Mouse (Mus musculus) naive thymus-derived CD4-positive, alpha-beta T cell, adult 2 months (primary cell): ENCODE measurements at regions not wholly inside any gene's neighbourhood (a gene's known extent, or its start where the extent isn't known, plus 50 kb on each side); places are given as distances from the start of the nearest gene placed in this dataset.
A peak's percentile ranks its signal among the peaks of the same experiment; 100 is the strongest.
"Not testable (repeated sequence)": the region's sequence is repeated elsewhere in the genome, so short reads cannot be mapped to it uniquely, and the experiment has no call there.

ENCODE experiments used
- DNase-seq: peaks from one replicate; pipeline ENCODE4 v3.0.0-alpha.2; 2011; ENCODE audit warnings: low read depth

DNA sequence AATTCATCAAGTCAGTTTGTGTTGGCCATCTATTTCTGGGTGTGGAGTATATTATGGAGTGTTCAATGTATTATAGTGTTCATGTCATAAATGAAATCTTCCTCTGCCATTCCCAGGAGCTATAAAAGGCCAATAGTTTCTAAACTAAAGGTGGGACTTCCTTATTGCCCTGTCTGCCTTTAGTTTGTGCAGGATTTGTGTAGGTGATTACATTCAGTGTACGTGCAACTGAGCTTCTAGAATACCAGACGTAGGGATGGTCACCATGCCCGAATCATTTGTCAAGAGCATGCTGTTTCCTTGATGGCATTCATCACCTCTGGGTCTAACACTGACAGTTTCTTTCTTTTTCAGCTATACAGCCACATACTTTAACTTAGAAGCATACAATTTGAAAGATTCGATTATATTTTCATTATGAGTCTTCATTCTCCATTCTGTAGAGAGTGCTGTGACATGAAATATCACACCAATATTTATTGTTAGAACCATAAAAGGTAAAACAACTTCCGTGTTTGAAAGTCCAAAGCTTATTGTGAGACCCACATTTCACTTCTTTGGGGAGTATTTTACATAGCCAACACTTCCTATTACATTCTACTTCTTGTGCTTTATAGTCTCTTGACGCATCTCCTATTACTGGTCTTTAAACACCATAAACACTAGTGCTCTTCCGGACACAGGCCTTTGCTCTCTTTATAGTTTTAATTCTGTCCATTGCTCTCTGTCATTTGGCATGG, 494.1 kb upstream of the Klf6 start:
- DNase-seq: no peak

DNA sequence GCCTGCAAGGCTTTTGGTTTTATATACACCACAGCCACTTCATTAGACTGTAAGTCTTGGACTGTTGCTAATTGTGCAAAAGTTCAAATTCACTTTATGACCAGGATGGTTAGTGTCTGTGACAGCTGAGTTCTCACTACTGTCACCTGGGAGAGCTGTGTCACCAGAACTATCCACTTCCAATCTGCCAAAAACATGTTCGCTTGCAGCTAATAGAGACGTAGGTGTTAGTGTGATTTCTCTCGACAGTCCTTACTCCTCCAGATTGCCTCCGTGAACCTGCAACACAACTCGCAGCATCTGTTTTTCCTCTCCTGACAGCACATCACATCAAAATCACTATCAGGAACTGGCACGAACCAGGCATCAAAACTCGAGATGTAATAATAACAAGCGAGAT, 491.3 kb upstream of the Klf6 start:
- DNase-seq: no peak

DNA sequence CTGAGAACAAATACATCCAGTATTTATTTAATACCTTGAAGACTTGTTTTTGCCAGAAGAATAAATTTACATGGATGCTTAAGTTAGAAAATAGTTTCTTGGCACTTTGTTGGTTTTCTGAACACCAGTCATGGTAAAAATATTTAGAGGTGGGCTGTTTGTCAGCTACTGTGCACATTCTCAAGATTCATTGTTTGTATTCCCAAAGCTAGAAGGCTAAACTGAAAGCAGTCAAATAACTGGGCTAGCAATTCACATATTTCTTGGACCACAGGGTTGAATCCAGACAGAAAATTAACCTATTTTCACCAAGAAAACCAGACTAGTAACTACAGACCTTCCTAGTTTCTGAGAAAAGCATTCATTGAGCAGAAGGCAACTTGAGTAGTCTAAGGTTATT, 488.1 kb upstream of the Klf6 start:
- no peak for DNase-seq

DNA sequence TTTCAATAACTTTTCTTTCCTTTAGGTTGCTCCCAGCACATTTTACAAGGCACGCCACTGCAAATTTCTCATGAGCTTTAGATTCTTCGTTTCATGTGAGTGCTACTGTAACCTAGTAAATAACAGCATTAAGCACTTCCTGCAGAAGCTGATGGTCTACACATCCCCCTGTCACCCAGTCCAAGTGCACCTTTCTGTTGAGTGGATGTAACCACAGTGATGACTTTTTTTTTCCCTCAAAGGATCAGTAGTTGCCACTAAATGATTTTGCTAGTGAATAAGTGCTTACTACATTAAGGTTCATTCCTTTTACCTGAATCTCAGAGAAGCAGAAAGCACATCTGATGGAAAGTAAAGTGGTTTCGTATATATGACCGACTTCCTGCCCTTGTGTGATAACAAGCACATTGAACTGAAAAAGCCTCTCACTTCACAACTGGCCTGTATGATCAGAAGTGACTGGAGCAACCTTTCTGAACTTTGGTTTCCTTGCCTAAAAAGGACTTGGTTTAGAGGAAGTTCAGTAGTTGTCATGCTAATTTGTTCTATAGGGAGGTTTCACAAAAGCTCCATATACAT, 453.0 kb upstream of the Klf6 start:
- peak; percentile 72 for DNase-seq

DNA sequence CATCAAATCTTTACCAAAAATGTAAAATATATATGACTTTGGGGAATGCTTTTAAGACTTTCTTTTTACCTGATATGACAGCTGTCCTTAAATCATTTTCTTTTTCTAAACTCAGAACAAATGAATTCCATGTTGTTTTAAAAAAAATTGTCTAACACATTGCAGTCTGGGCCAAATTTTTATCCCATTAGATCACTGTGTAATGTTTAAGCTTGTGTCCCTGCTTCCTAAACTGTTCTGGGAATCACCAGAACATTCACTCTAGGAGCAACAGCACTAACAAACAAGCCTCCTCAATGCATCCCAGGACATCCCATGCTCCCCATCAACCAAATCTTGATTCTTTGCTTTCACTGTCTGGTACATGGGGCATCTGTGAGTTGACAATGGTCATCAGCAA, 449.2 kb upstream of the Klf6 start:
- no peak for DNase-seq

DNA sequence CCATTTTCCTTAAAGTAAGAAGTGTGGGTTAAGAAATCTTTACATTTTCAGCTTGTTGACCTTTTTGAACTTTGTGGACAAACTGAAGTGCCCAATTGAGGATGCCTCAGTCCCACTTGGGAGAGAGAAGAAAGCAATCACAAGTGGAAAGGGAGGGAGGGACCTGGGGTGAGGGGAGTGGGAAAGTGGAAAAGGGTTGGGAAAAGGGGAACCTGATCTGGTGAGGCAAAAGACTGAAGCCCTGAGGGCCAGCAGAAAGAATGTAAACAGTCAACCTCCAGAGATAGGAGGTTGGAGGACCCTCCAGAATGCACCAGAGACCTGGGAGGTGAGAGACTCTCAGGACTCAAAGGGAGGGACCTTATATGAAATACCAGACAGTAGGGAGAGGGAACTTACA, 448.3 kb upstream of the Klf6 start:
- DNase-seq: not testable (repeated sequence)

DNA sequence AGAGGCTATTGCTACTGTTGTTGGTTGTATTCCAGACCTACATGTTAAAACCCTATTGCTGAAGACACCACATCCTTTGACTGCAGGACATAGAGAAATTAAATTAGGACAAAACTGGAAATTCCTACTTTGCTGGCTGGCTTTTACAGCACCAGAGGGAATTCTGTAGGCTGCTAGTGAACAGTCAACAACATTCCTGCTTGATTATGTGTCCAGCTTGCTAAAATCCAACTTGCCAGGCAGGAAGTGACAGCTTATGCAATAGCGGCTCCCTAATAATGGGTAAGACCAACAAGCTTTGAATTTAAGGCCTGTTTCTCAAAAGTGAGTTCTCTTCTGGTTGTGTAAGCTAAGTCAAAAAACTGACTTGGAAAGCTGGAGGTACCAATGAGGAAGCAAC, 437.2 kb upstream of the Klf6 start:
- no peak for DNase-seq

DNA sequence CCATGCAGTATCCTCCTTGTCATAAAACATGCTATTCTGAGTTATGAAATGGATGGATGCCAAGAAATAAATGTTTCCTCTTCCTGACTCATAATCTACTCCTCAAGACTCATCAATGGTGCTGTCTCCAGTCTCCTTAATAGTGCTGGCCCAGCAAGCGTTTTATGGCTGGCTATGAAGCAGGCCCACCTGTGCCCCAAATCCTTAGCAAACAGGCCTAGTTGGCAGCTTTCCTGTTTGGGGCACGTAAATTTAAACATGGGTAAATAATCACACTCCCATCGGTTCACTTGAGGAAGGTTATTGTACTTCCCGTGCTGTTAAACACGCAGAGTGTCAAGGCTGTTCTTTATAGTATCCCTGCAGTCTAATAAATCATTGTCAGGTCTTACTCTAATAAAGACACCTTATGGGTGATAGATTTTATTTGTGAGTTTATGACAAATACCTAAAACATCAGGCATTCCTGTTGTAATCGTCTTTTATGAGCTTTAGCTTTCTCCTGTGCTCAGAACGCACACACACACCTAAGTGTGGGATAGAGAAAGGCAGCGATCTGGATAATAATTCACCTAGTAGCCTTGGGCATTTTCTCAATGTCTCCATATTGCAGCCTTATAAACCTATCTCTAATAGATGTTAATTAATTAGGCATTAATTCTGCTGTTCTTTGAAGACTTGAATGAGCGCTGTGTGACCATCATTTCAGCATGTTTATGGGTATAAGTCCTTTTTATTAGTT, 435.6 kb upstream of the Klf6 start:
- no peak for DNase-seq

DNA sequence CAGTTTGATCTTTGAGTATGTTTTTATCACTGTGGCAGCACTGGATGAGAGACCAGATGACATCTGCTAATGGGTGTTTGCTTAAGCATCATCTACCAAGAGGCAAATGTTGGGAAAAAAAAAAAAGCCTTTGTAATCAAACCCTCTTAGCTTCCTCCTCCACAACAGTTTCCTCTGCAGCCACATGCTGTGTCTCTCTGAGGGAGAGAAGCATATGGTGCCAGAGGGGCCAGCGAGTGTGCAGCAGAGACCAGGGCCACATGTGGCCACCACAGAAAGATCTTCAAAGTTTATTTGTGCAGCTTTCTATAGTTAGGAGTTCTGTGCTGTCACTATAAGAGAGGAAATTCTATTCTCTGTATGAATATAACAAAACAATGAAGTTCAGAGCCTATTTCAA, 427.6 kb upstream of the Klf6 start:
- DNase-seq: no peak

DNA sequence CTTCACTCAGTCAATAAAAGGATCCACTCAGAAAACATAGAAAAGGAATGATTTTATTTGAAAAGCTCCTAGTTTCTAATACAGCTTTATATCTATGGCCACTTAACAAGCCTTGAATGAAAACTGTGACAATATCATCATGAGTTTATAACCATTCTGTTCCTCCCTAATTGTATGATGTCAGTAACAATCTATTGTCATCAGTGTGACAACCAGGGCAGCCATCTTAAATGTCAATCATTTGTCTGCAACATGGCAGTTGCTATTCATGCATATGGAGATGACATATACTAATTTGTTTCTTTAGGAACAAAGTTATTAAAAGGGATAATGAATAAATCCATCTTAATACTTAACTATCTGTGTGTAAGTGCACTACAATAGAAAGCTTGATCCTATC, 426.2 kb upstream of the Klf6 start:
- DNase-seq: no peak

DNA sequence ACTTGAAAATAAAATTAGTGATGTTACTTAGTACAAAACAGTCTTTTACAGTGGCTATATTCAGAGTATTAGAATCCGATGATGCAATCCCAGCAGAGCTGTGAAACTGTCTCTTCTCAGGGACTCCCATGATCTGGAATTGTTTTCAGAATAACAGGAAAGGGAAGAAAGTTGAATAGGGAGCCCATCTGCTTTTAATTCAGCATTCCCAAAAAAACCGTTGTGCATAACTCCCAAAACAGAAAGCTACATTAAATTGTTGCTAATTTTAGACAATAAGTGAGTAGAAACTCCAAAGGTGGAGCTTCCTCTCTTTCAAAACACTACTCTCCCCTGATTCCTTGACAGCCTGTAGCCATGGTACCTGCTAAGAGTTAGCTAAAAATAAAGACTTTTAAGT, 425.1 kb upstream of the Klf6 start:
- no peak for DNase-seq

DNA sequence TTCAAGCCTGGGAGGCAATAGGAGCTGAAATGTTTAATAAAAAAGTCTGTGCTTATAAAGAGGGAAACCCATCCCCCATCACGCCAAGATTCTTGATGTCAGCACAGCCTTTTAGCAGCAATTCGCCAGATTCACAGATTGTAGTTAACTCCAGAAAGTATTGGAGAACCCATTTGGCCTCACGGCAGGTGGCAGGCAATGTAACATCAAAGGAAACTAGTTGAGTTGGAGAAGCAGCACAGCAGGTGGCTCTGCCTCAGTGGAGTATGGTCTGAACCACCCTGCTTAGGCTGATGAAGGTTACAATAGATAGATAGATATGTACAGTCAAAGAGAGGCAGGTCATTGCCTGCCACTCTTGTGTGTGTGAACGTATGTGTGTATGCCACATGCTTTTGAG, 420.8 kb upstream of the Klf6 start:
- DNase-seq: no peak

DNA sequence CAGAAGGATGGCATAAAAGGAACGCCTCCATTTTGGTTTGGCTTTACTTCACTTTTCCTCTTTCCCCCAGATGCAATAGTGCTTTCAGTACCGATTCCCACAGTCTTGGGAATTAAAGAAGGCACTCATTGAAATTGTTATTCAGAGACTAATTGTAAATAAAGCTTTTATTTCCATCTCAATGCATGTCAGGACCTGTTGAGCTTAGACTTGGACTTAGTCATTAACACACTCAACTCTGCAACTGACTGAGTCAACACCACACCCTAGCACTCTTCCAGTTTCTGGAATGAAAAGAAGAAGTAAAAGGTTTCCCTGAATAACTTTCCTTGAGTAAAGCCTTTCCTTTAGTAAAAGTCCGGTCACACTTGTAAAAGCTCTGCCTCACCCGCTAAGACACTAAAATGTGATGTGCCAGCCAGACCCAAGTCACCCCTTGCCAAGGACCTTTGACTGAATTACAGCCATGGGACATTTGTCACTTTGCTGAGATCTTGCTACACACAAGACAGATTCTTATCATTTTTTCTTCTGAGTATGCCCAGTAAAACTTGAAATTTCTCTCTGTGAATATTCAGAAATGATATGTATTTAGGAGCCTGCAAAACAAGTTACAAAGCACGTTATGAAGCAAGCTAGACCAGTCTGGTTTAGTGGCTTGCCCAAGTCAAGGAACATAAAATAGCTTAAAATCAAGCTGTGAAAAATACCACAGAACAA, 416.4 kb upstream of the Klf6 start:
- DNase-seq: no peak

DNA sequence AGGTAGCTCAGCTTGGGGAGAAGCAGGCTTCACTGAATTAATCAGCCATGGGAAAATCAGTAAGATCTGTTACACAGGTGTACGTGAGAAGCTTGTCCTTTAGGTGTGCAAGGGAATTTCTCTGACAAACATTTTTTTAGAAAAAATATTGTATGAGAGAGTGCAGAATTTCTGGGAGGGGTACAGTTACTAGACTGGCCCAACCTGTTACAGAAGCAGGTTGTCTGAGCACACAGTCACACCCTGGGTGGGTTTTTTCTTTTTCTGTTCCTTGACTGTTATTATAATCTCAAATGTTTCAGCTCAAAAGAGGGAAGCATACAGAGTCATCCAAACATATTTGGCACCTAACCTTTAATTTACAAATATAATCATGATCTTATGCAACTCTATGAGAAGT, 412.7 kb upstream of the Klf6 start:
- no peak for DNase-seq

DNA sequence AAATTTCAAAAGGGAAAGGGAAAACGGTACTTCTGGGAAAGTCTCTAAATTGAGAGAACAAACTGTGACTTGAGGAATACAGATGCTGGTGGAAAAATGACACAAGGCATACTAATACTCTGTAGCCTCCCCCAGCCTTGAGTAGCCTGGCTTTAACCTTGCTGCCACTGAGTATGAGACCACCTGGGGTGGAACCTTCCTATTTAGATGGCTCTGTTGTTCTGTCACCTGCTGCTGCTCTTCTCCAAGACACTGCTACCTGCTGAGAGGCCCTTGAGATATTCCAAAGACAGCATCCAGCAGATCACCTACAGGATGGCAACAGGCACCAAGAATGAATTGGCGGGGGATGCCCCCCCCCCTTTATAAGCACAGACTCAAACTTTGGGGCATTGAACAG, 380.5 kb upstream of the Klf6 start:
- DNase-seq: no peak

DNA sequence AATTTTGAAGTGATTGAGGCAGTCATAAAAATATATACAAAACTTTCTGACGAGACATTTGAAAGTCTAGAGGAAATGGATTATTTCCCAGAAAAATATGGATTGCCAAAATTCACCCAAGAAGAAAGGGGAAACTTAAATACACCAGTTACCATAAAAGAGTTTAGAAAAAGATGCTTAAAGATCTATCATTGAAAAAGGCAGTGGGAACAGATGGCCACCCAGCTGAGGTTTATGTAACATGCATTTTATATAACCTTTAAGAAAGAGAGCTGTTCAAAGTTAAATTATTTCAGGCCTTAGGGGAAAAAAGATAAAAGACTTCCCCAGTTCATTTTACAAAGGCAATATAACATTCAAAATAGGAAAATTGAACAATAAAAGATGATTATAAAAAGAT, 369.0 kb upstream of the Klf6 start:
- DNase-seq: no peak

DNA sequence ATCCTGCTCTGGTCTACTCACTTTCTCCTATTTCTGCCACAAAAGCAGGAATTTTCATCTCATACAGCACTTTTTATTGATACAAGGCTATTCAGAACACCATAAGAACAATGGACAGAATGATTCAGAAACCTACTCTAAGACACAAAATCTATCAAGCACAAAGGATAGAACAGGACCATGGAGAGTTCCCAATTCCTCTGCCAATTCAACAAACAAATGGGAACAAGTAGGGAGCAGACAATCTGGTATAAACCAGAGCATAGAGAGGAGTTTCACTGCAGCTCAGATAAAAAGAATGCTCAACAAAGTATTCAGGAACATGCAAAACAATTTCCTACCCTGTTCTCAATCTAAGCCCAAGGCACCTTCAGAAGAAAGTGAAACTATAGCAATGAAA, 363.7 kb upstream of the Klf6 start:
- no peak for DNase-seq

DNA sequence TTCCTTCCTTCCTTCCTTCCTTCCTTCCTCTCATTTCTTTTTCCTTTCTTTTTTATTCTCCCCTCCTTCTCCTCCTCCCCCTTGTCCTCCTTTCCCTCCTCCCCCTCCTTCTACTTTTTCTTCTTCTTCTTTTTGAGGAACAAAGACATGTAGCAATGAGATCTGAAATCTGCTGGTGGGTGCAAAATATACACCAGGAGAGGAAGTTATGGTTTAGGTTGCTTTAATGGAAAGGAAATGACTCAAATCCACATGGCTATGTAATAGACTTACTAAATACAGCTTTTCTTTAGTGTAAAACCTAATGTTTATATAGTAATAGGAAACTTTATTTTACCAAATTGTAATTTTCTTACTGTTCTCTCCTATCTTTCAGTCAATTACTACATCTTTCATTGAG, 349.5 kb upstream of the Klf6 start:
- no peak for DNase-seq

DNA sequence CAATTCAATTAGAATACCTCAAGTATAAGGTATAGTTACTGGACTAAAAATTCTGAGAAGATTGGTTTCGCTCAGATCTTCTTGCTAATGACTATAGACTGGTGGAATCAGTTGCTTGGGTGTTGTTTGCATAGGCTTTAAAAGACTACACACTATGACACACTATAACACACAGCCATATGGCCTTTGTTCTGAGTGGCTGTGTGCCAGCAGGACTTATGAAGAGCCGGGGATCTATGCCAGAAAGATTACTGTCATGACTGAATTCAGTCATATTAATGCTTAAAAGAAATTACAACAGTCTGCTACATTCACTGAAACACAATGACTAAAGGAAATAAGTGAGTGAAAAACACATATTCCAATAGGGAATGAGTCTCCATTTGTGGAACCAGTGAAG, 345.7 kb upstream of the Klf6 start:
- no peak for DNase-seq

DNA sequence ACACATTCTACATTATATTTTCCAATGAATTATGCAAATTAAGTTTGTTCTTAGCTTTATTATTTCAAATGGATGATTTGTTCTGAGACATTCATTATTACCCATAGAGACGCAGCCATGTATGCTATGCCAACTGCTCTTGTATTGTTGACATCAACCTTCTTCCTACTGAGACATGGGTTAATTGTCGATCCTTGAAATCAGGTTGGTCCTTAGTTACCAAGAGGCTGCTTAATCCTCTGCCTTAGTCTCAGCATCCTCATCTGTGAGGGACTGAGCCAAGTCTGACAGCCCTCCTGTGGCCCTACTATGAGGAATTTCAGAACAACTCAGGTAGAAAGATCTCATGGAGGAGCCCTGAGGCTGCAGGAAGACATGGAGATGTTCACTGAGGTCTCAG, 345.2 kb upstream of the Klf6 start:
- no peak for DNase-seq

DNA sequence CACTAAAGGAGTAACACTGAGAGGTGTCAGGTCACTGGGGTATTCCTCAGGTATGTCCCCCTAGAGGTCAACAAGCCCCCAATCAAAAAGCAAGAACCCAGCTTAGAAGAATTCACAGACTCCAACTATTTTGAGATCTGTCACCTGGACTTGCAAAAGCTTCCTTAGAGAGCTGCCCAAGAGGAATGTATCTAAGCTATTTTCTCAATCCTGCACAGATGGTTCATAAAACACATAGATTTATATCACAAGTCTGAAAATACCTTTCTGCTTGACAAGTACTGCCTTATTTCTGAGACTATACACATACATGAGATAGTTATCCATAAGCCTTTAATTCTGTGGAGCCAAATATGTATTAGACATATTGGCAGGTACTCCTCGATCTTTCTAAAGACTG, 342.1 kb upstream of the Klf6 start:
- no peak for DNase-seq

DNA sequence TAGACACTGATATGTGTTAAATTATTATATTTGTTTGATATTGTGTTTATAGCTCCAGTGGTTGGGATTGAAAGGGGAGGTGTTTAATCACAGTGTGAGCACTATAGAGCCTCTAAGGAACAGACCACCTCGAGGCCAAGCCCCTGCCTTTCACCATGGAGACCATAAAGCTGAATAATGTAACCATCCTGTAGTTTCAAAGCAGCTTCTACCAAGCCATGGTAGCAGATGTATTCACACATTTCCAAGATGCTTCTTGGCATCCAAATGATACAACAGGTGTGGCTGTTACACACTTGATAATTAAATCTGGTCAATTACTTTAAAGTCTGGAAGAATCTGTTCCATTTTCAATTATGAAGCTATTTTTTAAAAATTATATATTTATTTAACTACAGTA, 341.7 kb upstream of the Klf6 start:
- DNase-seq: no peak

DNA sequence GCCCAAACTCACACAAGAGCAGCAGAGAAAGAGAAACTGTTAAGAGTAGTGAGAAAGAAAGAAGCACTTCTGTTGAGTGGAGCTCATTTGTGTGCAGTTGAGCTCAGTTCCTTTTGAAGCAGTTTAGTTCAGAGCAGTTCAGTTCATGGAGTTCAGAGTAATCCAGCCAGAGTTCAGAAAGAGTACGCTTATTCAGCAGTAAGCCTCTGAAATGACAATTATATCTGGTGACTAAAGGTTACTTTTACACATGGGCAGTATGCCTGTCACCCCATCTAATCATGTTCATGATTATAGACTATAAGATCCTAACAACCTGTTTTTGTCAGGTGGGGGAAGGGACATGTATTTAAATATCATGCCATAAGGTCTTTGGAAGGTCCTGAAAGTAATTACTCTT, 333.9 kb upstream of the Klf6 start:
- DNase-seq: no peak
